Mouse (Mus musculus): Measurements from ENCODE around the gene Prdm13. TPM values are rescaled to one million over a fixed set of nuclear protein-coding genes. Genes with fewer than 3 reads are reported as not detected.

Prdm13 gene
- 0.24 and 0.32 TPM in 2 replicates for polyA plus RNA-seq (2015; fragmentation: Nextera tagmentation; extraction: Ambion mirVana)

DNA sequence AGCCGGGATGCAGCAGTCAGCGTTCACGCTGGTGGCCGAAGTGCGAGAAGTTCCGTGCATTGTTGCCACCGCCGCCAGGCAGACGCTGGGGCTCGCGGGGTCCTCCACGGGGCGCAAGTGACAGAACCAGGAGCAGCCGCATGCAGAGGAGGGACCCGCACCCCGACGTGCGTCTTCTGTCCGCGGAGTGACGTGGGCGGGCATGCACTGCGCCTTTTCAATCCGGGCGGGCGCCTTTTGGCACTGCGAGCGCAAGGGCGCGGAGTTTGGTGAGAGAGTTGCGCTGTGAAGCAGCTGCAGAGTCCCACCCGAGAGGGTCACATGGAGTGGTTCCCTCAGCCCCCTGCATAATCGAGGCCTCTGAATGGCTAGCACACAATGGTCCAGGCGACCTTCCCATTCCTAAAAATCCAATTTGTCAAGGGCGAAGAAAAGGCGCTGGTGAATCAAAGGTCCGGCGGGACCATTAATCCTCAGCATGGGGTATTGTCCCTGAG is at the start of gene Prdm13:
Gene Prdm13, minus strand, starts transcription at position 369 of the 497 bp plus-strand sequence.
- Histone ChIP-seq H3K4me1 (ENCODE audit: control insufficient read depth, insufficient read depth, low read length) (peaks cover 7% of the 10 kb centered on the region), H3K36me3 (ENCODE audit: control insufficient read depth, insufficient read depth, low read length) (no peaks in the 10 kb centered on the region), H3K27ac (ENCODE audit: low read length) (no peak within 1 kb of the TSS), H3K4me2 (ENCODE audit: low read length) (no peak within 1 kb of the TSS), H3K4me3 (ENCODE audit: low read depth, low read length) (no peak within 1 kb of the TSS), H3K9ac (ENCODE audit: low read depth, low read length) (no peak within 1 kb of the TSS), H3K27me3 (ENCODE audit: control insufficient read depth, insufficient read depth, low read depth, low read length) (peaks cover 62% of the 10 kb centered on the region), H3K9me3 (replicated peaks; ENCODE audit: control insufficient read depth, low read length, poor library complexity, severe bottlenecking) (no peaks in the 10 kb centered on the region)
- ATAC-seq = peak; percentile 41; the same call in 1 of the 2 replicates
- under 1% methylated on average over 38 of the region's 38 CpGs for WGBS

DNA sequence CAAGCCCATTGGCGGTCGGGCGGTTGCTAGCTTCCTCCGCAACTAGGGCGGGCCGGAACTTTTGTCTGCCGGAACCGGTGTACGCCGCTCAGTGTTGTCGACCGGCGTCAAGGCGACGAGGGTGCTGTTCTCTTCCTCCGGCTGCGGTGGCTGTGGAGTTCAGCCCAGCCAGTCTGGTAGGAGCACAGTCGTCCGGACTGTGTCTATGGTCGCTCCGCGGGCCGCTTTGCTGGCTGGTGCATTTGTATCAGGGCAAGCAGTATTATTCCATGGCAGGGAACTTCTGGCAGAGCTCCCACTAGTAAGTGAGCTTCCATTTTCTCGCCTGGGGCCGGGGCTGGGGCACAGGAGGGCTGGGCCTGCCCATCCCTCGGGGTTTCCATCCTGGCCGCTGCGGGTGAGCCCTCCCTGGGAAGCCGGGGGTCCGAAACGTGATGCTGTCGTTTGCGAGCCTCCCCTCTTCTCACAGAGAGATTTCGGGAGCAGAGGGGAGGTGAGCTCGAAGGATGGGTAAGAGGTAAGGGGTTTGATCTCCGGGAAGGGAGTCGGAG is 41.9 kb upstream of the Prdm13 start, which contains the start of gene Ccnc:
Gene Ccnc, plus strand, starts transcription at position 87 of the 551 bp plus-strand sequence.
- peak within 1 kb of the TSS; percentile 88 for H3K4me2 ChIP-seq (ENCODE audit: low read length)
- ATAC-seq = peak; percentile 99
- peaks cover under 1% of the 10 kb centered on the region; the same call in 1 of the 2 replicates for H3K36me3 ChIP-seq (ENCODE audit: control insufficient read depth, insufficient read depth, low read length)
- peak within 1 kb of the TSS; percentile 93 for H3K4me3 ChIP-seq (ENCODE audit: low read depth, low read length)
- H3K9ac ChIP-seq (ENCODE audit: low read depth, low read length) = peak within 1 kb of the TSS; percentile 96
- H3K27ac ChIP-seq (ENCODE audit: low read length) = peak within 1 kb of the TSS; percentile 90
- peaks cover 15% of the 10 kb centered on the region for H3K4me1 ChIP-seq (ENCODE audit: control insufficient read depth, insufficient read depth, low read length)
- no peaks in the 10 kb centered on the region for H3K9me3 ChIP-seq (replicated peaks; ENCODE audit: control insufficient read depth, low read length, poor library complexity, severe bottlenecking)
- under 1% methylated on average over 37 of the region's 37 CpGs for WGBS
- H3K27me3 ChIP-seq (ENCODE audit: control insufficient read depth, insufficient read depth, low read depth, low read length) = no peaks in the 10 kb centered on the region

DNA sequence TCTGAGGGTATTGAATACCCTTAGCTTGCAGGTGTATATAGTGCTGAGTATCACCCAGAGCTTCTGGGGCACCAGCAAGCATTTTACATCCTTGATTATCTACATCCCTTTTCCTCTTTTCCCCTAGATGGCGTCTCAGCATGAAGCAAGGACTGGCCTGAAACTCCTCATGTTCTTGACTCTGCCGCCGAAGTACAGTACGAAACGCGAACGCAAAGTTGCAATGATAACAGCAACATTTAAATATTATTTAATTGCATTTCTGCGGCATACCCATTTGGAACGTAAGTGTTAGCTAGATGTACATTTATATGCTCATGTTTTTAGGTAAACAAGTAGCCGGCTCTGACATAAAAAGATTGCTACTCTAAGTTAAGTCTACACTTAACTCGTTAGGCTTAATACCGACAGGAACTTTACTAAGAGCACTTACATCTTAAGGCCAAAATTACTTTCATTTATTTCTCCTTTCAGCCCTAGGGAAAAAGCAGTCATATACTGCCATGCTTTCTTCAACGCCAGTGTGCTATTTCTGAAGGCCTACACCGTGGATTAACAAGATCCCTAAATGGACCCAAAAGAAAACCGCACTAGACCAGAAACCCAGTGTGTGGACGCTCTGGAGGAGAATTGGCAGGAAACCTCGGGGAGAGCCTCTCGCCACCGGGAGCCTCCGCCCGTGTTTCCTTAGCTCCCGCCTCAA is 41.3 kb upstream of the Prdm13 start:
- Histone ChIP-seq H3K27me3 (ENCODE audit: control insufficient read depth, insufficient read depth, low read depth, low read length) (no peaks in the 10 kb centered on the region), H3K4me2 (ENCODE audit: low read length) (peak overlapping the region; percentile 88), H3K4me1 (ENCODE audit: control insufficient read depth, insufficient read depth, low read length) (peaks cover 15% of the 10 kb centered on the region), H3K9ac (ENCODE audit: low read depth, low read length) (peak overlapping the region; percentile 96), H3K4me3 (ENCODE audit: low read depth, low read length) (peak overlapping the region; percentile 93), H3K9me3 (replicated peaks; ENCODE audit: control insufficient read depth, low read length, poor library complexity, severe bottlenecking) (no peaks in the 10 kb centered on the region), H3K27ac (ENCODE audit: low read length) (peak overlapping the region; percentile 90), H3K36me3 (ENCODE audit: control insufficient read depth, insufficient read depth, low read length) (no peaks in the 10 kb centered on the region)
- 1% methylated on average over 22 of the region's 22 CpGs for WGBS
- peak; percentile 80 for ATAC-seq

DNA sequence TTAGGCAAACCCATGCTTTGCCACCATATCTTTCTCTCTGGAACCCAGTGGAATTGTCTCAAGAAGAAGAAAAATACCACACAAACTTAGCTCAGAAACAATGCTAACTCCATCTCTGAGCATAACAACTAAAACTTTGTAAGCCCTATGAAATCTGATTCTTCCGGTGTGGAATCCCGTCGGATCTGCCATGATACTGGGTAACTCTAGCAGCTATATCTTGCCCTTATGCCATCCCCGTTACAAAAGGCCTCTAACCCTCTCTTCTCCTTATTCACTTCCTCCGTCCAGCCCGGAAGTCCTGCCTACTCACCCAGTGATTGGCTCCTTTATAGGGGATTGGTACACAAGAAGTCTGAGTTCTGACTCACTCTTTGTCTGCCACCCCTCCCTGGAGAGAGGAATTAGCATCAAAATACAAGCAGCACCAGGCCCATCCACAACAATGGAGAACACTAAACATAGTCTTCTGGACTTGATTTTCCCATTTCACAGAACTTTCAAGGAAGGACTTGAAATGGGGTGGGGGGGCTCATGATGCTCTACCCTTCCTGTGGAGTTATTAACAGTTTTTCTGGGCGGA is 37.1 kb upstream of the Prdm13 start:
- Histone ChIP-seq H3K36me3 (ENCODE audit: control insufficient read depth, insufficient read depth, low read length) (no peaks in the 10 kb centered on the region), H3K4me1 (ENCODE audit: control insufficient read depth, insufficient read depth, low read length) (no peaks in the 10 kb centered on the region), H3K4me2 (ENCODE audit: low read length) (no peak overlapping the region), H3K9me3 (replicated peaks; ENCODE audit: control insufficient read depth, low read length, poor library complexity, severe bottlenecking) (no peaks in the 10 kb centered on the region), H3K9ac (ENCODE audit: low read depth, low read length) (no peak overlapping the region), H3K27me3 (ENCODE audit: control insufficient read depth, insufficient read depth, low read depth, low read length) (no peaks in the 10 kb centered on the region), H3K4me3 (ENCODE audit: low read depth, low read length) (no peak overlapping the region), H3K27ac (ENCODE audit: low read length) (no peak overlapping the region)
- whole genome bisulfite sequencing = 32% methylated on average over 7 of the region's 7 CpGs
- no peak for ATAC-seq

DNA sequence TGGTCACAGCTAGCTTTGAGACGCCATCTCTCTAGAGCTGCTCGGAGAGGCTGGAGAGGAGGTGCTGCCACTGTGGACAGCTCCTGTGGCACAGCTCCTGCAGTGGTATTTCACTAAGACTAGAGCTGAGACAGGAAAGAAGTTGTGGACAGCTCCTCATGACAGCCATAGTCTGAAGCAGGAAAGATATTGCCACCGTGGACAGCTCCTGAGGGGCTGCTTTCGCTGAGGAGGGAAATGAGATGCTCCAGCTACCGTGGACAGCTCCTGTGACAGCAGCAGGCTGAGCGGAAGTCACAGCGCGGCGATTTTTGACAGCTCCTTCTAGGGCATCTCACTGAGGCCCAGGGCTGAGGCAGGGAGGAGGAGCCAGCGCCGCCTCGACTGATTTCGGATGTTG is 26.4 kb upstream of the Prdm13 start:
- H3K9ac ChIP-seq (ENCODE audit: low read depth, low read length) = peak overlapping the region; percentile 44
- 5% methylated on average over 13 of the region's 13 CpGs for WGBS

DNA sequence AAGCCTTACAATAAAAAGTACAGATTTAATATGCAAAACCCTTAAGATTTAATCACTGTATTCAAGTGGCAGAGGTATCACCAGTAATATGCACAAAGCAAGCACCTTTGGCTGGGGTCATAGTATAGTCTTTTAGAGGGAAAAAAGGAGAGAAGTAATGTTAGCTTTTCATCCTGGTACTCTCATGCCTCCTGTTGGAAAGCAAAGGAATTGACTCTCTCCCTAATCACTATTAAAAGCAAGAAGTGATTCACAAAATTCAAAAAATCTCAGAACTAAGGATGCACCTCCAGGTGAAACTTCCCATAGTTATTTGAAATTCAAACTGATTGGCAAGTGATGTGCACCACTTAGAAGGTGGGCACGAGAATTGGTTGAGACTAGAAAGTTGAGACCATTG is 19.3 kb upstream of the Prdm13 start:
- peaks cover 4% of the 10 kb centered on the region; the same call in 1 of the 2 replicates for H3K27me3 ChIP-seq (ENCODE audit: control insufficient read depth, insufficient read depth, low read depth, low read length)
- 53% methylated on average over 1 of the region's 1 CpGs for WGBS
- H3K9ac ChIP-seq (ENCODE audit: low read depth, low read length) = no peak overlapping the region
- ATAC-seq = no peak
- no peak overlapping the region for H3K4me3 ChIP-seq (ENCODE audit: low read depth, low read length)
- H3K4me2 ChIP-seq (ENCODE audit: low read length) = no peak overlapping the region
- no peaks in the 10 kb centered on the region for H3K9me3 ChIP-seq (replicated peaks; ENCODE audit: control insufficient read depth, low read length, poor library complexity, severe bottlenecking)
- H3K4me1 ChIP-seq (ENCODE audit: control insufficient read depth, insufficient read depth, low read length) = no peaks in the 10 kb centered on the region
- no peaks in the 10 kb centered on the region for H3K36me3 ChIP-seq (ENCODE audit: control insufficient read depth, insufficient read depth, low read length)
- H3K27ac ChIP-seq (ENCODE audit: low read length) = no peak overlapping the region

More for the DNA sequence above, 26.4 kb upstream of the Prdm13 start:
- H3K4me3 ChIP-seq (ENCODE audit: low read depth, low read length) = peak overlapping the region; percentile 30
- H3K9me3 ChIP-seq (replicated peaks; ENCODE audit: control insufficient read depth, low read length, poor library complexity, severe bottlenecking) = no peaks in the 10 kb centered on the region
- H3K27me3 ChIP-seq (ENCODE audit: control insufficient read depth, insufficient read depth, low read depth, low read length) = peaks cover 9% of the 10 kb centered on the region
- no peak overlapping the region for H3K27ac ChIP-seq (ENCODE audit: low read length)
- peak overlapping the region; percentile 53 for H3K4me2 ChIP-seq (ENCODE audit: low read length)
- peak; percentile 72 for ATAC-seq
- H3K36me3 ChIP-seq (ENCODE audit: control insufficient read depth, insufficient read depth, low read length) = no peaks in the 10 kb centered on the region
- peaks cover 8% of the 10 kb centered on the region; the same call in 1 of the 2 replicates for H3K4me1 ChIP-seq (ENCODE audit: control insufficient read depth, insufficient read depth, low read length)

DNA sequence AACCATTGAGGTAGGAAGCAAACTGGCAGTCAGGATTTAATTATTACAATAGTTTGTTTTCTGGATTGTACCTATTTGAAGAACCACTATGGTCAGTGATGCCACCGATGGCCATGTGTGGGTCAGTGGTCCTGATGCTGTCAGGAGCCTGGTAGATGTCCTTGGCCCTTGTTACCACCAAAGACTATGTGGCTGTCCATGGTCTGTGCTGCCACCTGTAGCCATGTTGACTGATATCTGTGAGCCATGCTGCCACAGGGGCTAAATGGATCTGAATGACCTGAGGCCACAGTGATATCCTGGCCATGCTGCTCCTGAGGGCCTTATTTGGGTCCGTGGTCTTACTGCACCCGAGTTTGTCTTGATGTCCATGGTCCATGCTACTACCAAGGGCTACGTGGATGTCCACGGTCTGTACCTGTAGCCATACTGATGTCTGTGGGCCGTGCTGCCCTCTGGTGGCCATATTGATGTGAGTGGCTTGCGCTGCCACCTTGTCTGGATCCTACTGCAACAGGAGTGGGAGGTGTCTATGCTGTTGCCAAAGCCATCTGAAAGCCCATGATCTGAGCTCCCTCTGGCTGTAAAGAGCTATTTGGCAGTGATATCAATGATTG is 10.0 kb upstream of the Prdm13 start:
- Histone ChIP-seq H3K4me1 (ENCODE audit: control insufficient read depth, insufficient read depth, low read length) (no peaks in the 10 kb centered on the region), H3K4me2 (ENCODE audit: low read length) (no peak overlapping the region), H3K9ac (ENCODE audit: low read depth, low read length) (no peak overlapping the region), H3K27ac (ENCODE audit: low read length) (no peak overlapping the region), H3K9me3 (replicated peaks; ENCODE audit: control insufficient read depth, low read length, poor library complexity, severe bottlenecking) (no peaks in the 10 kb centered on the region), H3K27me3 (ENCODE audit: control insufficient read depth, insufficient read depth, low read depth, low read length) (peaks cover 30% of the 10 kb centered on the region), H3K36me3 (ENCODE audit: control insufficient read depth, insufficient read depth, low read length) (no peaks in the 10 kb centered on the region), H3K4me3 (ENCODE audit: low read depth, low read length) (no peak overlapping the region)
- ATAC-seq = peak; percentile 64
- 26% methylated on average over 7 of the region's 7 CpGs for WGBS

DNA sequence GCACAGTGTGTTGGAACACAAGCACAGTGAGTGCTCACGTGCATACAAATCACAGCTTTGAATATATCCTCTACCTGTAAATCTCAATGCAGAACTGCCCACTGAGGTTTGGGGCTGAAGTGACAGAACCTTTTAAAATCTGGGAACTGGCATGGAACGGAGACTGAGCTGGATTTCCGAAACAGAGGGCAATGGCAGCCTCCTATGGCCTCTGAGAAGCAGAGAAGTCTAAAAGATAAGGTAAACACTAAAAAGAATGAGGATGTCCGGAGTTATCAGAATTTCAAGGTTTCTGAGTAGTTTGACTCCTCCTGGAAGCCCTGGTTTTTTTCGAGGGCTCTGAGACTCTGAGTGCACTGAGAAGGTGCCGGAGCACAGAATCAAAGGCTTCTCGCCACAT is 4.5 kb upstream of the Prdm13 start:
- ATAC-seq = no peak
- H3K4me2 ChIP-seq (ENCODE audit: low read length) = no peak overlapping the region
- H3K9ac ChIP-seq (ENCODE audit: low read depth, low read length) = no peak overlapping the region
- H3K4me1 ChIP-seq (ENCODE audit: control insufficient read depth, insufficient read depth, low read length) = peaks cover 7% of the 10 kb centered on the region
- H3K4me3 ChIP-seq (ENCODE audit: low read depth, low read length) = no peak overlapping the region
- no peak overlapping the region for H3K27ac ChIP-seq (ENCODE audit: low read length)
- no peaks in the 10 kb centered on the region for H3K36me3 ChIP-seq (ENCODE audit: control insufficient read depth, insufficient read depth, low read length)
- WGBS = 5% methylated on average over 7 of the region's 7 CpGs
- H3K27me3 ChIP-seq (ENCODE audit: control insufficient read depth, insufficient read depth, low read depth, low read length) = peaks cover 57% of the 10 kb centered on the region
- no peaks in the 10 kb centered on the region for H3K9me3 ChIP-seq (replicated peaks; ENCODE audit: control insufficient read depth, low read length, poor library complexity, severe bottlenecking)
